Mouse (Mus musculus) lung, postnatal 36 days (tissue): ENCODE measurements around the gene Slc12a8.

Experiments used
- DNase-seq: peaks from one replicate; pipeline ENCODE4 v3.0.0; 2022; ENCODE audit warnings: mixed read lengths

Gene Slc12a8

GRCm38 (mm10) chr16:33621836-33622235 is 104.7 kb downstream of the Slc12a8 start:
- no peak for DNase-seq

GRCm38 (mm10) chr16:33624586-33624985 is 107.5 kb downstream of the Slc12a8 start:
- no peak for DNase-seq

GRCm38 (mm10) chr16:33629539-33629938 is 112.4 kb downstream of the Slc12a8 start:
- no peak for DNase-seq

- no peak for DNase-seq
Observed at GRCm38 (mm10) chr16:33635836-33636595, 118.9 kb downstream of the Slc12a8 start.

GRCm38 (mm10) chr16:33641779-33642178 is 124.7 kb downstream of the Slc12a8 start:
- peak; percentile 26 for DNase-seq

GRCm38 (mm10) chr16:33653116-33653515 is 136.0 kb downstream of the Slc12a8 start:
- no peak for DNase-seq

GRCm38 (mm10) chr16:33655443-33655842 is 138.3 kb downstream of the Slc12a8 start:
- no peak for DNase-seq

GRCm38 (mm10) chr16:33657191-33657590 is 140.1 kb downstream of the Slc12a8 start:
- no peak for DNase-seq

- no peak for DNase-seq
Observed at GRCm38 (mm10) chr16:33658121-33658520, 141.0 kb downstream of the Slc12a8 start.

GRCm38 (mm10) chr16:33659521-33659920 is 142.4 kb downstream of the Slc12a8 start:
- no peak for DNase-seq

- DNase-seq = peak; percentile 85
Observed at GRCm38 (mm10) chr16:33660125-33660524, 143.0 kb downstream of the Slc12a8 start.

GRCm38 (mm10) chr16:33662841-33663240 is 145.7 kb downstream of the Slc12a8 start:
- no peak for DNase-seq

- DNase-seq = no peak
Observed at GRCm38 (mm10) chr16:33666226-33666625, 149.1 kb downstream of the Slc12a8 start.

GRCm38 (mm10) chr16:33666985-33667538 is 149.9 kb downstream of the Slc12a8 start:
- DNase-seq = no peak

- no peak for DNase-seq
Observed at GRCm38 (mm10) chr16:33668448-33668847, 151.3 kb downstream of the Slc12a8 start.

- DNase-seq = no peak
Observed at GRCm38 (mm10) chr16:33669072-33669471, 151.9 kb downstream of the Slc12a8 start.

- peak; percentile 18 for DNase-seq
Observed at GRCm38 (mm10) chr16:33670340-33670739, 153.2 kb downstream of the Slc12a8 start.

GRCm38 (mm10) chr16:33670933-33671332 is 153.8 kb downstream of the Slc12a8 start:
- no peak for DNase-seq

- DNase-seq = no peak
Observed at GRCm38 (mm10) chr16:33672188-33672587, 155.1 kb downstream of the Slc12a8 start.

GRCm38 (mm10) chr16:33672643-33673042 is 155.5 kb downstream of the Slc12a8 start:
- DNase-seq = no peak

- DNase-seq = peak; percentile 61
Observed at GRCm38 (mm10) chr16:33673530-33674109, 156.5 kb downstream of the Slc12a8 start.

- no peak for DNase-seq
Observed at GRCm38 (mm10) chr16:33675151-33675847, 158.2 kb downstream of the Slc12a8 start.

- DNase-seq = peak; percentile 62
Observed at GRCm38 (mm10) chr16:33675848-33676184, 158.7 kb downstream of the Slc12a8 start.
